Mouse (Mus musculus) heart, postnatal 0 days (tissue): ENCODE results near the gene Nxph1. TPM values are rescaled to one million over a fixed set of nuclear protein-coding genes. Genes with fewer than 3 reads are reported as not detected.

Source experiments
- ATAC-seq: fragments of 200-750 bp; cut with Nextera tagmentation; 2 replicates; pipeline ENCODE4 v1.8.0; 2017; ENCODE audit warnings: low read depth, moderate number of reproducible peaks, moderate library complexity; ENCODE audit not compliant: insufficient read depth
- DNase-seq: peaks from one replicate; pipeline ENCODE4 v3.0.0-alpha.2; 2016; ENCODE audit warnings: low spot score
- H3K27ac ChIP-seq: fragments of 300-500 bp; sonication (generic); 2 replicates; pipeline ENCODE4 v1.5.1; 2014; ENCODE audit warnings: low read depth, mild to moderate bottlenecking
- H3K27me3 ChIP-seq: fragments of 300-500 bp; sonication (generic); 2 replicates; pipeline ENCODE4 v1.6.1; 2014; ENCODE audit warnings: low read length, mixed read lengths; ENCODE audit not compliant: control insufficient read depth, insufficient read depth
- H3K36me3 ChIP-seq: fragments of 300-500 bp; sonication (generic); replicated peaks from 2 replicates; pipeline ENCODE4 v1.6.1; 2014; ENCODE audit warnings: low read length, mixed read lengths; ENCODE audit not compliant: control insufficient read depth, insufficient read depth
- H3K4me1 ChIP-seq: fragments of 300-500 bp; sonication (generic); 2 replicates; pipeline ENCODE4 v1.6.1; 2014; ENCODE audit warnings: antibody characterized with exemption; ENCODE audit not compliant: control insufficient read depth, insufficient read depth
- H3K4me2 ChIP-seq: fragments of 300-500 bp; sonication (generic); 2 replicates; pipeline ENCODE4 v1.6.1; 2014; ENCODE audit warnings: low read depth, mild to moderate bottlenecking, low read length, moderate library complexity
- H3K4me3 ChIP-seq: fragments of 300-500 bp; sonication (generic); 2 replicates; pipeline ENCODE4 v1.5.1; 2014; ENCODE audit warnings: low read depth, low read length
- H3K9ac ChIP-seq: fragments of 300-500 bp; sonication (generic); replicated peaks from 2 replicates; pipeline ENCODE4 v1.6.1; 2014; ENCODE audit warnings: low read depth, low read length, mixed read lengths
- H3K9me3 ChIP-seq: fragments of 300-500 bp; sonication (generic); replicated peaks from 2 replicates; pipeline ENCODE4 v1.6.1; 2016; ENCODE audit warnings: low read length; ENCODE audit not compliant: control insufficient read depth
- CTCF ChIP-seq: IDR thresholded peaks from 2 replicates; pipeline ENCODE4 v1.5.1; 2016; ENCODE audit warnings: antibody characterized with exemption, control low read depth, low read depth
- EP300 ChIP-seq: IDR thresholded peaks from 2 replicates; pipeline ENCODE4 v1.6.1; 2016; ENCODE audit warnings: antibody characterized with exemption, low read depth
- WGBS: fragments of 180-500 bp; shearing (Covaris S2); extraction: QIAGEN DNeasy Blood & Tissue Kit; methylation state at CpG from one replicate; pipeline ENCODE4 v1.1.7; 2014; 5-methylcytosine and 5-hydroxymethylcytosine counted together
- polyA plus RNA-seq: library from polyadenylated mRNA; unstranded; fragments of >200 nt; fragmentation: Nextera tagmentation; extraction: Ambion mirVana; gene quantifications from 2 replicates; pipeline ENCODE4 v1.2.1, GENCODE M21; 2015
- total RNA-seq: library from RNA; depleted of rRNA; stranded (reverse); fragments of >200 nt; gene quantifications from 2 replicates; pipeline ENCODE4 v1.2.3, GENCODE M21; 2014; ENCODE audit warnings: low replicate concordance

The Nxph1 gene
- total and polyA plus RNA-seq, 2 experiments from 2014 or later, result 0.07 TPM; not detected in 1

DNA sequence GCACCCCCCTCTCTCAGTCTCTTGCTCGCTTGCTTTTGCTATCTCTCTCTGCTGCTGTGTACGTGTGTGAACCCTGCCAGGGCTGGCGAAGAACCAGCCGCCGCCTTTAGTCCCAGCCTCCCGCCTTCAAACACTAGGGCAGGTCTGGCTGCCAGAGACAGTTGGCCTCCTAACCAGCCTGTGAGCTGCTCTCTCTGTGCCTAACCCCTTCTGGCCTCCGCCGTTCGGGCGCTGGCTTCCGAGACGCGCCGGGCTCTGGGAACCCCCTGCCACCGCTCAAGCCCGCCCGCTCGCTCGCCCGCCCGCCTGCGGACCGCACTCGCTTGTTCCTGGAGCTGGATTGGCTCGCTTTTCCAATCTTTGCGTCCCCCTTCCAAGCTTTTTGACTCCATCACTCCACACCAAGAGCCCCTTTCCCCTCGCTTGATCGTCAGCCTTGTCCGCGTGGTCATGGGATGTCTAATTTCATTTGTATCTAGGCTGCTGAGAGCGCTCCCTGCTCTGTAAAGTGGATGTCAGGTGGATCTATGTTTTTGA, 1.5 kb downstream of the Nxph1 start:
- ATAC-seq (no peak), DNase-seq (no peak)
- Histone ChIP-seq H3K36me3 (no peaks in the 10 kb centered on the region), H3K27me3 (peaks cover 78% of the 10 kb centered on the region), H3K27ac (no peak overlapping the region), H3K4me2 (peak overlapping the region; percentile 55), H3K9ac (no peak overlapping the region), H3K4me3 (peak overlapping the region; percentile 34), H3K4me1 (peaks cover 9% of the 10 kb centered on the region; the same call in 1 of the 2 replicates), H3K9me3 (no peaks in the 10 kb centered on the region)
- TF ChIP-seq EP300 (no peak), CTCF (no peak)
- 1% methylated on average over 31 of the region's 31 CpGs for WGBS

DNA sequence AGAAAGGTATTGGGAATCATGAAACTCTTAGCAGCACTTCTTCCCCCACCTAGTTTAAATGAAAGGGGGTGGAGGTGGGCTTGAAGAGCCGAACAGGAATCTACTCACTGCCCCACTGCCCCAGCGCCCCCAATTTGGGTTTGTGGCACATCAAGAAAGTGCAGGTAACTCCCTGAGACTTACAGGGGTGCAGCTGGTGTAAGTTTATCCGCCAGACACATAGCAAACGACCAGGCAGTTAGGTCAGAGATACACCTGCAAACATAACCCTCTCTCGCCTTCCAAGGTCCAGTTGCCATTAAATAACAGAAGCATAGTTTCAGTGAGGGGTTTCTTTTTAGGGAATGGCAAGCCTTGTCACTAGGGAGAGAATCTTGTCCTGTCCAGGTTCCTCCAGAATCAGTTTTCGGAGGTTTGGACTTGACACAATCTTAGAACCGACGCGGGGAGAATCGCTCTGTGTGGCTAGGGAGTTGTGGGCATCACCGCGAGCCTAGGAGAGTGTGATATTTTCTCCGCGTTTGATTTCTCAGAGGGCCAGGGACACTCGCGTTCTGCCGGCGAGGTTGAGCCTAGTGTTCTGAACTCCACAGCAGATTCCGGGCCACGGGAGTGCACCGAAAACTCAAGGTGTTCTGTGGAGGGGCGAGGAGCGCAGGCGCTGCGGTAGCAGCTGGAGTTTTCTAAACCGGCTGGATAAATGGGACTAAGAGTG, 2.5 kb downstream of the Nxph1 start:
- no peak overlapping the region for H3K27ac ChIP-seq
- ATAC-seq (no peak), DNase-seq (no peak)
- no peaks in the 10 kb centered on the region for H3K9me3 ChIP-seq
- H3K27me3 ChIP-seq, result peaks cover 86% of the 10 kb centered on the region
- H3K9ac ChIP-seq, result no peak overlapping the region
- peaks cover 9% of the 10 kb centered on the region; the same call in 1 of the 2 replicates for H3K4me1 ChIP-seq
- H3K4me2 ChIP-seq, result peak overlapping the region; percentile 55
- H3K4me3 ChIP-seq, result peak overlapping the region; percentile 38
- no peaks in the 10 kb centered on the region for H3K36me3 ChIP-seq
- 2% methylated on average over 26 of the region's 26 CpGs for WGBS
- TF ChIP-seq EP300 (no peak), CTCF (no peak)

DNA sequence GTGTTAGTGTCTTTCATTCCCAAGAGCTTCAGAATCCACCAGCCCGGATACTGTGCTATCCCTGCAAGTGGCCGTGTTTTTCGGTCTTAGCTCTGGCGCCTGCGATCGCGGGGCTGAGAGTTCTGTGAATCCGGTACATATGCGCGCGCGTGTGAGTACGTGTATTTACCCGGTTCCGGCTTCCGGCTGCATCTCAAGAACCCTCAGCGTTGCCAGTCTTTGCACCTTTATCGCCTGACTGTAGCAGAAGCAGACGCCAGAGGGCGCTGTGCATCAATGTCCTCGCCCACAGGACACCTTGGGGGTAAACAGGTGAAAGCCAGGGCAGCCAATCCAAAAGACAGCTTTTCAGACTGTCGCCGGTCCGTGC, 3.1 kb downstream of the Nxph1 start:
- no peak for DNase-seq
- Histone ChIP-seq H3K4me2 (peak overlapping the region; percentile 55), H3K4me3 (peak overlapping the region; percentile 38), H3K36me3 (no peaks in the 10 kb centered on the region), H3K27ac (no peak overlapping the region), H3K9me3 (no peaks in the 10 kb centered on the region), H3K27me3 (peaks cover 91% of the 10 kb centered on the region), H3K4me1 (peaks cover 9% of the 10 kb centered on the region; the same call in 1 of the 2 replicates), H3K9ac (no peak overlapping the region)
- TF ChIP-seq EP300 (no peak), CTCF (peak; percentile 47)
- ATAC-seq, result no peak
- WGBS, result under 1% methylated on average over 24 of the region's 24 CpGs

DNA sequence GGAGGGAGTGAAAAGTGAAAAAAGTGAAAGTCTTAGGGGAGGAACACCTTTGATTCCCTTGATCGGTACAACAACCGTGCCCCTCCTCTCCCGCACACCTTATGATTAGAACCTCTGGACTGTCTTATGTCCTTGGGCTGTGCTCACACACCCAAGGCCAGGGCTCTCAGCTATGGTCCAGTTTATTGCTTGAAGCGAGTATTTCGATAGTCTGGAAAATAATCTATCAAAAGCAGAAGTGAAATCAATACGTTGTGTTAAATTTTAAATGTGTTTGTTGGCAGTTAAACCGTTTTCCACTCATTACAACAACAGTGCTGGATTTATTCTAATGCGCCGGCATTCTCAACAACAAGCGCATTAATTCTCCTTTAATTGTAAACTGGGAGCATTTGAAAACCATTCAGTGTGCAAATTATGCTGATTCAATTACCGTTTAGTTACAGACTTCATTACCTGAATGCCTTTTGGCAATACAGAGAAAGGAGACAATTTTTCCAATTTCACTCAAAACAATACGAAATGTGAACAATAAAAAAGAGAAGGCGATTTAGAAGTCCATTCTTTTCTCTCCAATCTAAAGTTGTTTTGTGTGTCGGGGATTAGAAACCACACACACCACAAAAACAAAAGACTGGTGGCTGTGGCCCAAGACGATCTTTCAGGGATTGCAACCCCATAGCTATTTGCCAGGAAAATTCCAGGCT, 3.8 kb downstream of the Nxph1 start:
- H3K4me1 ChIP-seq, result peaks cover 9% of the 10 kb centered on the region; the same call in 1 of the 2 replicates
- H3K4me3 ChIP-seq, result peak overlapping the region; percentile 38; the same call in 1 of the 2 replicates
- H3K9me3 ChIP-seq, result no peaks in the 10 kb centered on the region
- DNase-seq, result no peak
- no peak overlapping the region for H3K9ac ChIP-seq
- no peak overlapping the region for H3K4me2 ChIP-seq
- no peaks in the 10 kb centered on the region for H3K36me3 ChIP-seq
- WGBS, result 25% methylated on average over 15 of the region's 15 CpGs
- no peak for ATAC-seq
- TF ChIP-seq EP300 (no peak), CTCF (no peak)
- H3K27ac ChIP-seq, result no peak overlapping the region
- H3K27me3 ChIP-seq, result peaks cover 95% of the 10 kb centered on the region

DNA sequence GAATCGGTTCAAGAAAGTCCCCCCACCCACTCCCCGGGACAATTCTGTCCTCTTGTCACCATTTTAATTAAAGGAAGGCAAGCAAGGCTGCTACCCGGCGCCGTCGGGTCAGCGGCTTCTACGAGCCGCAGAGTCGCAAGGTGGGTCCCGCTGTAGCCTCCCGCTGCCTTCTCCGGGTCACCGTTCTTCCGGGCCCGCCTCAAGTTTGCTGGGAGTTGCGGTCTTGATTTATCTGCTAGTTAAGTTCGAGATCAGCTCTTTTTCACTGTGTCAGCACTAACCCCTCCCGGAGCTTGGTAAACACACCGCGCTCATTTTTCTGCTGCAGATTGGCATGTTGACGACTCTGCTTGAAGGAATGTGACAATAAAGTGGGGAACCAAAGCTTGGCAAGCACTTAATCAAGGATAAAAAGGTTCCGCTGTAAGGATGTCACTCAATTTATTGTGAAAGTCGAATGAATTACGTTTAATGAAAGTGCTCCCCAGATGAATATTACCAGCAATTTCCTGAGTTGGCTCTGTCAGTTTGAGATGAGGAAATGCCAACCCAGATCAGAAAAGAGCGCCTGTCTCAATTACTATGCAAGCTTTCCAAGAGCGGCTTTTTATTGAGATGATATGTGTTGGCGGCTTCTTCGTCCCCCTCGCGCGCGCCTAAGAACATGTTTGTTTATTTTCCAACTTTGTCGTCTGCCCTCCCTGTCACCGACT, 7.7 kb downstream of the Nxph1 start:
- DNase-seq (no peak), ATAC-seq (no peak)
- Histone ChIP-seq H3K4me3 (no peak overlapping the region), H3K4me1 (no peaks in the 10 kb centered on the region), H3K9me3 (no peaks in the 10 kb centered on the region), H3K36me3 (no peaks in the 10 kb centered on the region), H3K9ac (no peak overlapping the region), H3K4me2 (no peak overlapping the region), H3K27me3 (peaks cover 69% of the 10 kb centered on the region), H3K27ac (no peak overlapping the region)
- no peak for TF ChIP-seq EP300
- TF ChIP-seq CTCF, result no peak
- WGBS, result 1% methylated on average over 35 of the region's 35 CpGs
